Mouse (Mus musculus) v-Abl transformed pro-B cells (cell line): ENCODE results near the gene Kif26a.

Experiments
- in situ Hi-C, 2 experiments: fragments of 400-800 bp; cut with MboI; formaldehyde crosslinking; loops; one replicate each; pipeline ENCODE4 v1.15.1; 2025; ENCODE audit not compliant: unreplicated experiment in 2 of 2

The Kif26a gene

GRCm38 (mm10) chr12:112145875-112146651 lies at the start of gene Kif26a:
Gene Kif26a, plus strand, starts transcription at chr12:112146208.
- in situ Hi-C loops = loop anchor here in 1 of 2 experiments (5.0 to 10.0 kb wide), 2 partner anchors 396 to 559 kb away; no protein-coding TSS in a partner anchor

DNA sequence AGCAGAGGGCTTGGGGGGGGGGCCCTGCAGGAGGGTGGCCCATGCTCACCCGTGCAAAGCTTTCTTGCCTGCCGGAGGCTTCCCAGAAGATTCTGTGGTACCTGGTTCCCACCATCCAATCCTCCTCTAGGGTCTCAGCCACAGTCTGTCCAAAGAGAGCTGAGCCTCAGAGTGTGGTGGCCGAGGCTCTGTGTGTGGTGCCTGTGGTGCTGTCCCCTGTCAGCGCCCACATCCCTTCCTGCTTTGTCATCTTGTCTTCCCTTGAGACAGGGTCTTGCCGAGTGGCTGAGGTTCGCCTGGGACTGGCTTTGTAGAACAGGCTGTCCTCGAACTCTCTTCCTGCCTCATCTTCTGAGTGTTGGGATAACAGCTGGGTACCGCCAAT lies 49.3 kb upstream of the Kif26a start:
- in situ Hi-C loops = loop anchor here in 1 of 2 experiments (10.0 kb wide), 1 partner anchor 432 kb away; no protein-coding TSS in a partner anchor

DNA sequence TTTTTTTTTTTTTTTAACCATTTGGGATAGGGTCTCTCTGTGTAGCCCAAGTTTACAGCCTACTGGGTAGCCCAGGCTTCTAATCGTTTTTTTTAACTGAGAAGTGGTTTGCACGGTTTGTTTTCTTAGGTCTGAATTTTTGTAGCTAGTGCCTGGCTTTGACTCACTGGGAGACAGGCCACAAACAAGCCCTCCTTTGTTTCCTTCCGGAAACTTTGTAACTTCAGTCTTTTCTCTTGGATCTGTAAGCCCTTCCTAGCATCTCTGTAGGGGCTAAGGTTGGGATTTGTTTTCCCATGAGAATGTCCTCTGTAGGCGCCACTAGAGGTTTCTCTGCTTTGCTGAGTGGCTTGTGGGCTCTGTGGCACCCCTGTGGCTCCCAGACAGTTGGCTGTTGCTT lies 45.9 kb upstream of the Kif26a start:
- in situ Hi-C loops = loop anchor here in 1 of 2 experiments (25.0 kb wide), 1 partner anchor 612 kb away; the partner anchor contains the start of gene Cep170b

DNA sequence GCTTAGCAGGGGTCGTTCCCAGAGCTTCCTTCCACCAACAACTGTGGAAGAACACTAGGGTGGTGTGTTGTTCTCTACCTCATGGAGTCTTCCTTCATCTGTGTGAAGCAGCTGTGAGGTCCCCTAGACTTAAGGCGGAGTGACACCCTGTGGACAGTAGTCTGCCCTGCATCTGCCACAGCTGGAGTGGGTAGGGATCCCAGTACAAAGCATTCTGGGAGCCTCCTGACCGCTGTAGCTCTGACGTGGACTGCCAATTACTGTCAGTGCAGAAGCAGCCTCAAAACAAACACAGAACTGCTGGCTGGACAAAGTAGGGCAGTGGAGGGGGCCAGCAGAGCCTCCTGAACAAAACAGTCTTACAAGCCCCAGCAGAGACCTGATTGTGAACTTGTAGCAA lies 45.0 kb upstream of the Kif26a start:
- in situ Hi-C loops = loop anchor here in 1 of 2 experiments (25.0 kb wide), 1 partner anchor 611 kb away; the partner anchor contains the start of gene Cep170b

GRCm38 (mm10) chr12:112103179-112103578 lies 42.8 kb upstream of the Kif26a start:
- in situ Hi-C loops = loop anchor here in 1 of 2 experiments (25.0 kb wide), 1 partner anchor 609 kb away; the partner anchor contains the start of gene Cep170b

DNA sequence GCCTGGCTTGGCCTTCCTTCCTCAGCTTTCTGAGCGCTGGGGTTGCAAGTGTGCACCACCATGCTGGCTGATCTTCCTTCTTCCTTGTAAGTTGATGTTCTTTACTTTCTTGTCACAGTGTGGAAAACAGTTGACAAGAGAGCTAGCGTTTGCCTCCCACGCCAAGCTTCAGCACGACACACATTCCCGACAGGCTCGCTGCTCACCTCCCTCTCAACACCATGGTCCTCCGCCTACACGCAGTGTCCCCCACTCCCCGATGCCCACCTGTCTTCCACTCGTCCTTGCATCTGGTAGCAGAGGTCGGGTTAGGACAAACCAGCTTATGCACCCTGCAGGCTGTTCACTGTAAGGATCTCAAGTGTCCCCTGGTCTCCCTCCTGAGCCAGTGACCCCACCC lies 41.1 kb upstream of the Kif26a start:
- in situ Hi-C loops = loop anchor here in 1 of 2 experiments (25.0 kb wide), 1 partner anchor 607 kb away; the partner anchor contains the start of gene Cep170b

DNA sequence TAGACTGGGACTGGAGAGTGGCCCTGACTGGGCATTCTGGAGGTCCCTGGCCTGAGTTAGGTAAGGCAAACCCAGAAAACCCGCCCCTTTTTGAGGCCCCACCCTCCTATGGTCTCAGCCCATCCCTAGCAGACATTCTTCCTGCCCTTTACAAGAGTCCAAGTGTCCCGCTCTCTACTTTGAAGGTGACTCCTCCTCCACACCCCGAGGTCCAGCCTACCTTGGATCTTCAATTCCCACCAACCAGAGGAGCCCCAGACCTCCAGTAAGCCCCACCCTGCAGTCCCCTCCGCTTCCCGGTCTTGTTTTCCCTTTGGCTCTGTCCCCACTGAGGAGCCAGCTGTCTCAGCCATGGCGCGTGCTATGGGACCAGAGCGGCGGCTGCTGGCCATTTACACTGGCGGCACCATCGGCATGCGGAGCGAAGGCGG lies 39.5 kb upstream of the Kif26a start, which contains the start of gene Aspg:
TSS of gene Aspg (plus strand) at position 139 of the 431 bp plus-strand sequence.
- in situ Hi-C loops = loop anchor here in 1 of 2 experiments (25.0 kb wide), 1 partner anchor 606 kb away; the partner anchor contains the start of gene Cep170b

GRCm38 (mm10) chr12:112107685-112108084 lies 38.3 kb upstream of the Kif26a start:
- in situ Hi-C loops = loop anchor here in 1 of 2 experiments (25.0 kb wide), 1 partner anchor 605 kb away; the partner anchor contains the start of gene Cep170b

DNA sequence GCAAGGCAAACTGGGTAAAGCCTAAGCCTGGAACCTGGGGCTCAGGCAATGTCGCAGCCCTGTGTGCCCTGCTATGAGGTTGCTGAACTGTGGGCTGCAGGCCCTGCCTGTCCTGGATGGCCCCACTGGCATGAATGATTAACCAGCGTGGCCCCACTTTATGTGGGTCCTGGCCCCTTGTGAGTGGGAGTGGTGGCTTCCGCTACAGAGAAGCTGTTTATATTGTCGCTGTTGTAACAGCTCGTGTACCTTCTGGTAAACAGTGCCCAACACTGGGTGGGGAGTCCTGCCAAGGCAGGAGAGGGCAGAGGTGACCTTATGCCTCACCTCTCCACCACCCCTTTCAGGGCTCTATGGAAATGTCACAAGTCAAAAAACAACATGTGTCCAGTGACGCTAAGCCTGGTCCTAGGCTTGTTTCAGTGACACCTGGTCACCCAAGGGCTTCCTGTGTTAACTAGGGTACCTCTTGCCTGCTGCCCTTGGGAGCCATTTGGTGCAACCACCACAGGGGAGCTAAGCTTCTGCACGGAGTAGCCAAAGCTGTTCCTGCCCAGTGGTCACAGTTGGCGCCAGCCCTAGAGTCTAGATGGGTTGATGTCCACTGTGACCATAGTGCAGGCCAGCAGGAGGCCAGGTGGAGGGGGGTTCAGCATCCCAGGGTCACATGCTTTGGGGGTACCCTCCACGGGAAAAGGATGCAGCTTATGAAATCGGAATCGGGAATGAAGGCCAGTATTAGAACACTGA lies 37.1 kb upstream of the Kif26a start:
- in situ Hi-C loops = loop anchor here in 1 of 2 experiments (25.0 kb wide), 1 partner anchor 603 kb away; the partner anchor contains the start of gene Cep170b

DNA sequence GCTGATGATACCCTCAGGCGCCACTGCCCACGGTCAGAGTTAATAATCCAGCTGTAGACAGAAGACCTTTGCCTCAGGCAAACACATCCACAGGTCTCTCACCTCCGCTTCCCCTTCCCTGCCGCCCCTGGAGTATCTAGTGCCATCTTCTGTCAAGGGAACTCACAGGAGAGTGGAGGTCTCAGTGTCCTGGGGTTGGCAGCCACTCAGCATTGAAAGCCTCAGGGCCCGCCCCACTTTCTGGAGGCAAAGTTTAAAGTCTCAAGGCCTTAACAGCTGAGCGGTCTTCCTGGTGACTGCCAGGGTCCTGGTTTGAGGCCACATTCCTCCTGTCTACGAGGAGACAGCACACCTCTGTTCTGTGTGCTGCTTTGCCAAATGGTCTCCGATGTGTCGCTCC lies 36.3 kb upstream of the Kif26a start:
- in situ Hi-C loops = loop anchor here (10.0 to 25.0 kb wide), 4 partner anchors 365 to 603 kb away; partner anchors contain the start of gene Cep170b (in 1 of the 2)

GRCm38 (mm10) chr12:112111323-112111722 lies 34.7 kb upstream of the Kif26a start:
- in situ Hi-C loops = loop anchor here (10.0 to 25.0 kb wide), 4 partner anchors 363 to 601 kb away; partner anchors contain the start of gene Cep170b (in 1 of the 2)

DNA sequence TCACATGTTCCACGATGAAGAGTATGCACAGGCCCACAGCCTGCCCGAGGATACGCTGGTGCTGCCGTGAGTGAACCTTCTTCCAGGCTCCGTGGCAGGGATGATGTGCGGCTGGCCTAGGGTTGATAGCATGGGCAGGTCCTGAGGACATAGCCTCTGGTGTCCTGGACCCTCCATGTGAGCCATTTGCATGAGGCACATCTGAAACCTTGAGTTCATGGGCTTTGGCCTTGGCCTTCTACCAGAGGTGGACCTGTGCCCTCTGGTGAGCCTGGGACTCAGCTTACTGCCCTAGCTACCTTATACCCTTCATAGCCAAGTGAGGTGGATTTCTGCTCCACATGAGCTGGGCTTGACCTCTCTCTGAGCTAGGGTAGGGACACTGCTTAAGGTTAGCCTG lies 33.8 kb upstream of the Kif26a start:
- in situ Hi-C loops = loop anchor here (10.0 to 25.0 kb wide), 4 partner anchors 363 to 600 kb away; partner anchors contain the start of gene Cep170b (in 1 of the 2)

GRCm38 (mm10) chr12:112112686-112113396 lies 33.2 kb upstream of the Kif26a start:
- in situ Hi-C loops = loop anchor here (10.0 to 25.0 kb wide), 4 partner anchors 362 to 599 kb away; partner anchors contain the start of gene Cep170b (in 1 of the 2)

GRCm38 (mm10) chr12:112113710-112114109 lies 32.3 kb upstream of the Kif26a start:
- in situ Hi-C loops = loop anchor here (10.0 to 25.0 kb wide), 4 partner anchors 361 to 599 kb away; partner anchors contain the start of gene Cep170b (in 1 of the 2)

- in situ Hi-C loops = loop anchor here (5.0 to 25.0 kb wide), 5 partner anchors 358 to 595 kb away; partner anchors contain the start of gene Cep170b (in 1 of the 2)
Observed at GRCm38 (mm10) chr12:112117006-112117405, 29.0 kb upstream of the Kif26a start.

- in situ Hi-C loops = loop anchor here (5.0 to 25.0 kb wide), 5 partner anchors 357 to 595 kb away; partner anchors contain the start of gene Cep170b (in 1 of the 2)
Observed at GRCm38 (mm10) chr12:112117649-112118048, 28.4 kb upstream of the Kif26a start.

- in situ Hi-C loops = loop anchor here in 1 of 2 experiments (25.0 kb wide), 1 partner anchor 591 kb away; the partner anchor contains the start of gene Cep170b
Observed at GRCm38 (mm10) chr12:112121188-112121587, 24.8 kb upstream of the Kif26a start.

DNA sequence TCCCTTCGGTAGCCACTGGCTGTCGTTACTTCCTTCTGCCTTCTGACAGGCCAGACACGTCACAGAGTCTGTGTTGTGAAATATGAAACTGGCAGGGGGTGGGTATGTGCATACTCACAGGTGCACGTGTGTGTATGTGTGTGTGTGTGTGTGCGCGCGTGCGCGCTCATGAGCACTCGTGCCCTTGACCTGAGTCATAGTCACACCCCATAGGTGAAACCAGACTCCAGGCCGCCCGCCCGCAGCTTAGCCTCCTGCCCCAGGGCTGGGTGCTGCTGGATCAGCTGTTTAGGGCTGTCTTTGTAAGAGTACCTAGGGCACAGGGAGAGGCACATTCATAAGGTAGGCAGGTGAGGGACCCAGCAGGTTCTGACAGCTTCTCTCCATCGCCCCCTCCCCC lies 20.1 kb upstream of the Kif26a start:
- in situ Hi-C loops = no loop called here
